Mouse (Mus musculus) gastrocnemius, postnatal 4 days (tissue): ENCODE measurements at regions not wholly inside any gene's neighbourhood (a gene's known extent, or its start where the extent isn't known, plus 50 kb on each side); places are given as distances from the start of the nearest gene placed in this dataset.
A peak's percentile ranks its signal among the peaks of the same experiment; 100 is the strongest.
"Not testable (repeated sequence)": the region's sequence is repeated elsewhere in the genome, so short reads cannot be mapped to it uniquely, and the experiment has no call there.

ENCODE experiments used
- DNase-seq, 2 experiments: peaks; one replicate each; pipeline ENCODE4 v3.0.0; 2021 to 2022; ENCODE audit warnings: low spot score in 2 of 2, mixed read lengths in 2 of 2

DNA sequence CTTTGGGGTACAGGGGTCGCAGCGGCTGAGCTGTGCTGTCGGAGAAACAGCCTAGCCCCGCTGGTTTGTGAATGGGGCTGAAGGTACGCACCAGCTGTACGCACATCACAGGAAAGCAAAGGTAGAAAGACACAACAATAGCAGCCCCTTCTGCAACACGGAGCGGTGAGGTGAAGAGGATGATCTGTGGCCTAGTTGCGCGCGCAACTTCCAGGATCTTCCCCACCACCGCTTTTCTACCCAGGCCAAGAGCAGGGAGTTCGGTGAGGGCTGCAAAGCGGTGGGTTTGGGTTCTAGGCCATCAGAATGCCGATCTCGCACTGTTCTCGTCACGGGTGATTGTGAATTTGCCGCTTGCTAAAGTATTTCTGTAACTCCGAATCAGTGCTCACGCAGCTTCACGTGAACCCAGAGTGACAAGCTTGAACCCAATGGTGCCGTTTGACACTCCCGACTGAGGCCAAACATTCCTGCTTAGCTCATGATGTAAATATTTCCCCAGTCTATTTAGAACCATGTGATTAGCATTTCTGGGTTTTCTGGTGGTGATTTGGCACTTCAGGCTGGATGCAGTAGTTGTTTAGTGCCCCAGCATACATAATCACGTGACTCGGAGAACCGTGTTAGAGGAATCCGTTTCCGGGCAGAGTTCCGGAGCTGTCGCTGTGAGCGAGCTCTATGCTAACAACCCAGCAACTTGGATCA lies 54.7 kb downstream of the Cryaa start:
- no peak for DNase-seq

DNA sequence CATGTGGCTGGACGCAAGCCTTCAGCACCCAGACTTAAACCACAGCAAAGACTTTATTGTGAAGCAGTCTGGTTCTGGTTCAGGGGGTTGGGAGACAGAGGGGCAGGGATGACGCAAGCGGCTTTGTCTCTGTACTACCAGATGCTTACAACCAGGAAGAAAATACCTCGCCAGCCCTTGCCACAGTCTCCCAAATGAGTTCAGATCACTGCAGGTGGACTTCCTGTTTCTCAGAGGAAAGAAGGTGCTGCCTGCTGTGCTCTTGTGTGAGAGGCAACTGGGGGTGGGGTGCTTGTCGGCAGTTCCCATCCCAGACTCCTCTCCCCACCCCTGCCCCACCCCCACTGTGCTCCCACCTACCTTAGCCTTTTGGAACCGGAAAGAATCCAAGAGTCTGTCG lies 56.9 kb downstream of the Cryaa start:
- DNase-seq: no peak

DNA sequence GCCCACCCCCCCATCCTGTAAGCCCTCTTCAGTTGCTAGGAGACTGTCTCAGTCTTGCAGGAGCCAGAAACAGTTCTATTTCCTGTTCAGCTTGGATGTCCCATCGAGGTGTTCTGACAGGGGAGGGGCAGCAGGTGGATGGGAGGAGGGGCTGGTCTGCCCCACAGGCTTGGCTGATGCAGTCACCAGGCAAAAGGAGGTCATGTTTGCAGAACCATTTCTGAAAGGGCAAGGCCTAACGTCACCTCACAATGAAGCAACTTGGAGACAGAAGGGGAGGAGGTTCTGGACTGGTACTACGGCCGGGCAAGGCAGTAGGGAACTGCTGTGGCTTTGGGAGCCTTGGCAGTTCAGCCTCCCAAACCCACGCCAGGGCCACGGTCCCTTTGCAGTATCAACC lies 59.1 kb downstream of the Cryaa start:
- DNase-seq: no peak

DNA sequence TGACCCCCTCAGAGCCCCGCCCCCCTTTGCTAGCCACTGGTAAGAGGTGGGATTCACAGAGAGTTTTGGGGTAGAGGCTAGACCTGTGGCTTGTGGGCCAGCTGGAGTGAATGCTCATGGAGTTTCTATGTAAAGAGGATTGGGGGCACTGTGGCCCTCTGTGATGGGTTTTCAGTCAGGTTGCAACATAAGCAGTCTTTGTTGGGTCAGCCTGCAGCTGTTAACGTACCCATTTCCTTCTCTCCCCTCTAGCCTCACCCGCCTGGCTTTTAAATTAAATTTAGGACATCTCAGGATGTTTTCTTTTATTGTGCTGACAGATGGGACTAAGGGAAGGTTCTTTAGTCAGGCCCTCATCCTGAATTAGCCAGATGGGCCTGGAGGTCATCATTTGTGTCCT lies 60.6 kb downstream of the Cryaa start:
- no peak for DNase-seq

DNA sequence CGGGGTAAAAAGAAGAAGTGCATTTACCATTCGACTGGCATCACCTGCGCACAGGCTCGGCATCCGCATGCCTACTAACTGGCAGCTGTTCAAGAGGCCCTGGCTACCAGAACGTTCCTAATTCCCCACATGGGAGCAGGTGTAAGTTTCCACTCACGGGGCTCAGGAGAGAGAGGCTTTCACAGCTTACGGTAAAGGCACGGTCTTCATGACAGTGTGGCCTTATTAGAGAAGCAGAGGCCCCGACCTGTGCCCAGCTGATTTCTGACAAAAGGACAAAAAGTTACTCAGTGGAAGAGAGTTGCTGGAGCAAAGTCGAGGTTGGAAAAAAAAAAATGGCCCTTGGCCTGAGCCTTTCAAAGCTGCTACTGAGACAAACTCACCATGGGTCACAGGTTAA lies 62.0 kb downstream of the Cryaa start:
- no peak for DNase-seq

DNA sequence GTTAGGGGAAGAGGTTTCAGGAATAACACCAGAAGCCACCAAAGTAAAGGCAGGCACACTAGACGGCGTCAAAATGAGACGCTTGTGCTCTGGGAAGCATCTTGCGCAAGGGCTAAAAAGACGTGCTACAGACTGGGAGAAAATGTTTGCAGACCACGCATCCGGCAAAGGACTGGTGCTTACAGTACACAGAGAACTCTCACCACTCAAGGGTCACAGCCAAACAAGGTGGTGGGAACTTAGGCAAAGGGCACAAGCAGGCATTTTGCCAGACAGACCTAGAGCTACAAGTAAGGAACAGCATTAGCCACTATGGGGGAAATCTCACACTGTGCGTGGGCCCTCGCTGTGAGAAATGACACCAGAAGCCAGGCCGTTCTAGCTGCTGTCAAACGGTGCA lies 62.5 kb downstream of the Cryaa start:
- DNase-seq: no peak

DNA sequence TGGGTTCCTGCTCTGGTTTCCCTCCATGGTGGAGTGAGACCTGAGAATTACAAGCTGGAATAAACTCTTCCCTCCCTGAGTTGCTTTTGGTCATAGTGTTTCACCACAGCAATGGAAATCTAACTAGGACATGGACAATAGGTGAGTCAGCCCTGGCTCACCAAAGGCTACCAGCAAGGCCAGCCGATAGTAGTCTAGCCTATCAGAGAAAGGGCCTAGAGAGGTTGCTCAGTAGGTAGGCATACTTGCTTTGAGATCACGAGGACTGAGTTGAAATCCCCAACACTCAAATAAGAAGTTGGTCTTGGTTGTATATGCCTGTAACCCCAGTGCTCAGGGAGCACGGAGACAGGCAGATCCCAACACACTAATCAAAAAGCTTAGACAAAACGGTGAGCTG lies 66.0 kb downstream of the Cryaa start:
- DNase-seq: no peak

DNA sequence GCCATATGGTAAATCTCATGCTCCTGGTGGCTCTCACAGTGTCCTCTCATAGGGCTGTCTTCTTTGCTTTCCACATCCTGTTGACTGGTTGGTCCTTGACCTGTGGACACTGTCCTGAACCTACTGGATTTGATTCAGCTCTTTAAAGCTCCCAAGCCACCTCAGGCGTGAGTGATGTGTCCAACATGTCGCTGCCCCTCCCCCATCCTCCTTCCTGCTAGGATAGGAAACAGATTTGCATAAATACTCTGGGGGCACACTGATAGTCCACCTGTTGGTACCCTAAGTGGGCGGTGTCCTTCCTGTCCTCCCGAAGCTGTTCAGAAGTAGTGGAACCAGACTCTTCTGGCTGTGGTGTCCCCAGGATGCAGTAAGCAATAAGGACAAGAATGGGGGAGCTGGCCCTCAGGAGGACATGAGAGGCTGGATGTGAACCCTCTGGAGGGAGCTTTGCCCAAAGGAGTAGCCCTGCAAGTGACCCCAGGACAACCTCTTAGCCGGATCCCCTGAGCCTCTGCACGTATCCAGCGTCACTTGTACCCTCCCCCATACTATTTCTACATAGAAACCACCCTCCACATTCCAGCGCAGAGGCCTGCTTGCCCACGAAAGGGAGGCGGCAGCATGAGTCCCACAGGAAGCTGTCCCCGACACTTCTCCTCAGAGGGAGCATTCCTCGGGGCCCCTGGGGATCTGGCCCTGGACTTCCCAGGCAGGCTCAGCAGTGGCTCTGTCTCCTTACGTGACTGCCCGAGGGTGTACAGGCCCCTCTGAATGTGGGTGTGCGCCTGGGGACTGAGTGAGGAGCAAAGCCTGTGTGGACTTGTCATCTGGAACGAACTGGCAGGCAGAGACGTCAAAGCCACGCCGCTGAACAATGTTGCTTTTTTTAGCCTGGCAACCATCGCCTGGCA lies 68.8 kb downstream of the Cryaa start:
- DNase-seq: no peak

DNA sequence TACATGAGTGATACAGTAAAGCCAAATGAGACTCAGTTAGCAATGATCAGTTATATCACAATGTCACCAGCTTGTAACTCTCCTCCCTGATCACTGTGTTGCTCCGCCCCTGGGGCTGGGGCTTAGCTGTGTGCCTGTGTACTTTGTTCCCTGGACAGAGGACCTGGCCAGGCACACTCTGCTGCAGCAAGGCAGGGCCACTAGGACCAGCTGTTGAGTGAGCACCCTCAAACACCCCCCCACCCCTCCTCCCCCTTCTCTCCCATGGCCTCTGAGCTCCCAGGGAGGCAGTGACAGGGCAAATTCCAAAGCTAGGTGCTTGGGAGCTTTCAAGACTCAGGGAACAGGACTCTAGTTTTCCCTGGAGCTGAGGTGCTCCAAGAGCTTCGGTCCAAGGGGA lies 70.0 kb downstream of the Cryaa start:
- DNase-seq: no peak

DNA sequence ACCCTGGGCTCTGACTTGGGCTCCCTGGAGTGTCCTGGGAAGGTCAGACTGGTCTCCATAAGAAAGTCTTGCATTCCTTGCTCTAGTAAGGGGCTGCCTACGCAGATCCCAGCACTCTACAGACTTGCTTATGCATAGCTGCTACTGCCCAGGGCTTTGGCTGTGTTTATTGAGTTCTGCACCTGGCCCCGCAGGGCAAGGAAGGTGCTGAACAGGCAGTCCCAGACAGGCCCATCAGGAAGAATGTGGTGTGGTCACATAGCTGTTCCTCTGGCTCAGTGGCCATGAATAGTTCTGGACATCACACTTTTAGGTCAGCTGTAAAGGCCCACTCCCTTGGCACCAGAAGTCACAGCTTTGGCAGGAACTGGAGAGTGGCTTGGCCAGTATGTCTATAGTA lies 70.6 kb downstream of the Cryaa start:
- DNase-seq: no peak

DNA sequence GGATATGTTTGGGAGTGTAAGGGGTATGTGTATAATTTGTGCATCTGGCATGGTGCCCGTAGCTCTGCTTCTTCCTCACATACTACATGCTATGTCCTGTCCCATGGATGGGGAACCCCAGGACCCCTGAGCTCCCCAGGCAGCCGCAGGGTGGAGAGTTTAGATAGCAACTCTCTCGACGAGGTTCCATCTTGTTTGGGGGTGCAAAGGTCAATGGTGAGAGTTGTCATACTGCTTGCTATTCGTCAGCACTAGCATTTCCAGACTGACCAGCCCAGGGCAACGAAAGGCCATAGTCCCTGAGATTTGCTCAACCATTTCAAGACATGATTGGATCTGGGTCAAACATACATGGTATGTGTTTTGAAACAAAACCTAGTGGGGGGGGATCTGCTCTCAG lies 71.4 kb downstream of the Cryaa start:
- DNase-seq: no peak

DNA sequence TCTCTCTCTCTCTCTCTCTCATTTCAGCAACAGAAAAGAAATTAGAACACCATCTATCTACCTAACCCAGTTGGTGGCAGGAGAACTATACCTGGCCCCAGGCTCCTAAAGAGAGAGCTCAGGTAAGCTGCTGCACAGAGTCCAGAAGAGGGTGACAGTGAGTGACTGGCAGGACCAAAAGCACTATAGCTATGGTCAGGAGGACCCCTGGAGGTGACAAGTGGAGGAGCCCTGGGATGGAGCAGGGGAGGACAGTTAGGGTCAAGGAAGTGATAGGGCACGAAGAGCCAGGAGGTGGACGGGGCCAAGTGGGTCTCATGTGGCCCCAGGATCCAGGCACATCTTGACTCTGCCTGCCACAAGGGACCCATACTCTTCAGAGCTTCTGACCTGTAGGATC lies 73.7 kb downstream of the Cryaa start:
- no peak for DNase-seq

DNA sequence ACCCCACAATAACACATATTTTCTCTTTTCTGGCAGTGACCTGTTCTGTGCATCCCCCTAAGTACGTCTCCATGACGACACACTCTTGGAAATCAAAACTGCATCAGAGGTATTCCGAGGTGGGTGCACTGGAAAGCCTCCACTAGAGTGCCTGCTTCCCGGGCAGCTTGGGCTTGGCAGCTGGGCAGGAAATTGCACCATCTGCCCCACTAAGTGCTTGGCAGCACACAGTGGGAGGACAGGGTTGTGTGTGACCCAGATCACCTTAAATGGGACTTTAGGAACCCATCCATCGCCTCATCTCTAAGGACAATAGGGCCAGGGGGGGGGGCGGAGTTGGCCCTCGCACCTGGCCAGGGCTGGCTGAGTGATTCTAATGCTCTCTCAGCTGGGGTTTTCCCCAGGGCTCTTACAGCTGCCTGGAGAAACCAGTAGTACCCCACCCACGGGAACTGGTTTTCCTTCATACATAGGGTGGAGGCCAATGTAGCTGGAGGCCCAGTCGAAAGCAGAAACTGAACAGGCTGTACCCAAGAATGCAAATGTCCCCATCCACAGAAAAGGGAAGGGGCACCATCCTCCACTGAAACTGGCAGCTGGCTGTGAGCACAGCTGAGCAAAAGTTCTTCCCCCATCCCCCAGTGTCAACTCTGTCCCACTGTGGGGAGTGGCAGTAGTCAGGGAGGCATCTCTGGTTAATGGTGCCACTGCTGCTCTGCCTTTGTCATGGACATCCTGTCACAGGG lies 75.7 kb downstream of the Cryaa start:
- no peak for DNase-seq

DNA sequence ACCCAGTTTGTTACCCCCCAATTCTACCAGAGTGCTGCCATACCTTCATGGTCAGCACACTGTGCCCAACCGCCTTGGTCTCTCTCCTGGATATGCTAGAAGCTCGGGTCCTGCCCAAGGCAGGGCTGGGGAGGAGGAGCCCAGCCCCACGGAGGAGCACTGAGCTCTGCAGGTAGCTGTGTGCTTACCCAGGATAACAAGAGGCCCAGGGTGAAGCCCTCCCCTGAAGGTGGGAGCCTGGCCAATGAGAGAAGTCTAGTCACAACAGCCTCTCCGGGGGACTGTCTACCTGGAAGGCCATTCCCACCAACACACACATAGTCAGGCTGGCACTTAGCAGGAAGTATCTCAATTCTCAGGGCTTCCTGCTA lies 76.2 kb downstream of the Cryaa start:
- DNase-seq: no peak

DNA sequence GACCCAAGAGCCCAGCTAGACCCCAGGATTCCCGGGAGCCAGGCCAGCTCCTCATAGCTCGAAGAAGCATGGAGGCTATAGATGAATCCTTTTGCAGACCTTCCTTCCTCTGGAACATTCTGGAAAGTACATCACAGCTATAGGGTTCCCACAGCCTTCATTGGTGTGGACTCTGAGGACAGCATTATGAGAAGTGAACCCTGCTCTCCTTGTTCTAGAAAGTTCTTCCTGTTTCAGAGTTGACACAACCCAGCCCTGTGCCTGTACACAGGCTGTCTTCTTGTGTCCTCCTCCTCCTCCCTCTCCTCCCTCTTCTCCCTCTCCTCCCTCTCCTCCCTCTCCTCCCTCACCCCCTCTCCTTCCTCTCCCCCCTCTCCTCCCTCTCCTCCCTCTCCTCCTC lies 82.9 kb downstream of the Cryaa start:
- no peak for DNase-seq

DNA sequence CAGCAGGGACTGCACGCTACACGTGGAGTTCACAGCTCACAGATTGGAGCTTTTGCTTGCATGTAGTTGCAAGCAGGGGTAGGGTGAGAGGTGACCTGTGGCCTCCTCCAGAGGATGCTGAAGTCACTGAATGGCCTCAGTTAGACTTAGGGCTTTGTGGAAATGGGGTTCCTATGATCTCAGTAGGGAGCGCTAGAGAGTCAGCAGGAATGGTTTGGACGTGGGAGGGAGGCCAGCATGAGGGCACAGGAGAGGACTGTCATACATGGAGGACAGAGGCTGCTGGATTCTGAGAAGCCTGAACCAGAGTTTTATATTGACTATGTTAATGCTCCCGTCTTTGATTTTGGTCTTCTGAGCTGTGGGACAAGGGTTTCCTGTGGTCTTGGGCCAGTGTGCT lies 85.5 kb downstream of the Cryaa start:
- no peak for DNase-seq

DNA sequence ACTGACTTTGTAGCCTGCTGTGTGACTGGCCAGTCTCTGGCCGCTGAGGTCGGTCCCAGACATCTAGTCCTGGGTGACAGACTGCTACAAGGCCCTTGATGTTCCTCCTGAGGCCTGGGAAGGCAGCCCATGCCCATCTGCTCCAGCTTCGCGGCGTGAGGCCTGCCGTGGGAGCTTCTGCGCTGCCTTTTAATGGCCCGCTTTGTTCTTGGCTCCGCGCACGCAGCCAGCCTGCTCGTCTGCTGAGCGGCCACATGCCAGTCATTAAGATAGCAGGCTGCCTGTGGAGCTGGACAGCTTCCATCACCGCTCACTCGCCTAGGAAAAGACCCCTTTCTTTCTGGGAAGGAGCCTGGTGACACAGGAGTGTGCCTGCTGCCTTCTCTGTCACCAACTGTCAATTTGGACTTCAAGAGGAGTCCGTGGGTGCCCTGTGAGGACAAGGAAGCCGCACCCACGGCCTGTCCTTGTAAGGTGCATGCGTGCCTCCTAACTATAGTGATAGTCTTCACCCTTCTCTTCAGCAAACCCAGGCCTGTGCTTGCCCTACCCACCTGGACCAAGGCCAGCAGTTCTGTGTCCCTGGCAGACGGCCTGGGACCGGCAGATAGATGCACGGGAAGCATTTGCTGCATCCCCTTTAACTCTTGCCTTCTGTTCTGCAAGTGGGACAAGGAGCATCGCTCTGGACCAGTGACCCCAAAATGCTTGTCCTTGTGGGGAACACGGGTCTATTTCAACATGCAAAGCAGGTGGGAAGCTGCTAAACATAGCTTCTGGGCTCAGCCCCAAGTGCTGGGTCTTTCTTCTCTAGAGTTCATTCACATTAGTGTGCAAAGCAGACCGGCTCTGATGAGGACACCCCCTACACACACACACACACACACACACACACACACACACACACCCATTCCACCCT lies 88.6 kb downstream of the Sik1 start:
- DNase-seq: peak in 1 of 2 experiments; percentile 63

DNA sequence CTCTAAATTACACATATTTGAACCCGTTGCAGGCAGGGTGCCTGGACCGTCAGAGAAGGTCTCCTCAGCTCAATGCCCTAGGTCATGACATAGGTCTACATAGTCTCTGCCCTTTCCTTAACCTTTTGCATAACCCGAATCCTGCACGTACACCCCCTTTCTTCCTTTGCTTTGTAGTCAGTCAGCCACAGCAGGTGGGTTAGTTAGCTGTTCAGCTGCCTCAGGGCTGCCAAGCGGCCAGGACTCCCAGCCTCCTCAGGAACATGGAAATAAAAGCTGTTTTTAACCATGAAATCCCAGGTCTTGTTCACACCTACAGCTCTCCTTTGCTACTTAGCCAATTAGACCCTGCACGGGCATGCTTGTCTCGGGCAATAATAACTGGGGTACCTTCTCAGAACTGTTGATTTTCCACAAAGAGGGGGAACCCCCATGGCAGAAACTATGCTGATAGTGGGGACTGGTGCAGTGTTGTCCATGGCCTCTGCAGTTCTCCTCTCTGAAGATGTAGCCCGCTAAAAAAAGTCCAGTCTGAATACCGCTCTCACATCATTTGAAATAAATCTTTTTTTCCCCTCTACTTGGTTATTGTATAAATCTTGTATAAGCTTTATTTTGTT lies 83.3 kb downstream of the Sik1 start:
- no peak for DNase-seq

DNA sequence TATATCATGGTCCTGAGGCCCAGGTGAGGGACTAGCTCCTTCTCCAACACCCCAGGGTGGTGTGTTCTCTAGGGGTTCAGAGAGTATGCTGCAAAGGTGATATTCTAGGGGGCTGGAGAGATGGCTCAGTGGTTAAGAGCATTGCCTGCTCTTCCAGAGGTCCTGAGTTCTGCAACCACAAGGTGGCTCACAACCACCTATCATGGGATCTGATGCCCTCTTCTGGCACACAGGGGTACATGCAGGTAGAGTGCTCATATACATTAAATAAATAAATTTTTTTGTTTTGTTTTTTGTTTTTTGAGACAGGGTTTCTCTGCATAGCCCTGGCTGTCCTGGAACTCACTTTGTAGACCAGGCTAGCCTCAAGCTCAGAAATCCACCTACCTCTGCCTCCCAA lies 81.7 kb downstream of the Sik1 start:
- DNase-seq: not testable (repeated sequence)

DNA sequence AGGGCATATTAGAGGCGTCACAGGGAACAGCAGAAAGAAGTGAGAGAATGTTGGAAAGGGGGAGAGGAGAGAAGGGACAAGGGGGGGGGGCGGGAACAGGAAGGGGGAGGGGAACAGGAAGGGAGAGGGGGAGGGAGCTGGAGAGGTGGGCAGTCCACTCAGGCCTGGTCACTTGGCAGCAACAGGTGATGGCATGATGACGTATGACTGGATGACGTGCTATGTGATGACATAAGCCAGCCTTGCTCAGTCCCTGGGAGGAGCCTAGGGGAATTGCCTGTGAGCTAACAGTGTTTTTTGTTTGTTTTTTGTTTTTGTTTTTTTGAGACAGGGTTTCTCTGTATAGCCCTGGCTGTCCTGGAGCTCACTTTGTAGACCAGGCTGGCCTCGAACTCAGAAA lies 80.6 kb downstream of the Sik1 start:
- no peak for DNase-seq

DNA sequence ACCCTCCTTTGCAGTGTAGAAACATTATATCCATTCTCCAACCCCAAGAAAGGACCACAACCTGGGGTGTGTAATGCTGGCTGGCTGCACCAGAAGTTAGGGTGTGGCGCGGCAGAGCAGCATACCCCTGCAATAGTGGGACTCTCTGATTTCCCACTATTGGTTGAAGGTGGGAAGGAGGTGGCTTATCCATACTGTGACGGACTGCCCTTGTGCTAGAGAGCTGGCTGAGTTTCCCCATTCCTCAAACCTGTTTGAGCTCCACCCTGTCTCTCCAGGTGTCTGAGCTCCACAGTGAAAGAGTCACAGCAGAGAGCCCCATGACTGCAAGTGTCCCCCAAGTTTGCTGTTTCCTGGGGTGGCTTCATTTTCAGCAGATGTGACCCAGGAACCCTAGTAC lies 79.6 kb downstream of the Sik1 start:
- no peak for DNase-seq
